Mouse (Mus musculus): ENCODE results near the gene Pmvk. TPM values are rescaled to one million over a fixed set of nuclear protein-coding genes. Genes with fewer than 3 reads are reported as not detected.
A peak's percentile ranks its signal among the peaks of the same experiment; 100 is the strongest.

The Pmvk gene
- polyA plus RNA-seq, 2 experiments = 32.1 to 32.2 TPM

GRCm38 (mm10) chr3:89492701-89493151 is 38.4 kb downstream of the Pmvk start:
- ATAC-seq (ENCODE audit: insufficient read depth) = no peak
- H3K4me1 ChIP-seq (replicated peaks; ENCODE audit: control insufficient read depth in 2 of 2, insufficient read depth in 2 of 2, low read length in 1 of 2) = peaks cover 0 to 7% of the 10 kb centered on the region in 2 experiments; a peak in 1 of 4 replicates
- no peak overlapping the region for H3K27ac ChIP-seq
- H3K4me3 ChIP-seq (ENCODE audit: insufficient read depth in 1 of 2, low read depth in 2 of 2, low read length in 2 of 2) = no peak overlapping the region
- H3K27me3 ChIP-seq (ENCODE audit: control insufficient read depth, insufficient read depth, low read length) = no peaks in the 10 kb centered on the region
- no peak overlapping the region for H3K4me2 ChIP-seq (ENCODE audit: low read depth)
- no peaks in the 10 kb centered on the region for H3K9me3 ChIP-seq (ENCODE audit: control insufficient read depth, low read length)
- 52% methylated on average over 8 of the region's 8 CpGs for WGBS (ENCODE audit: insufficient replicate concordance)
- no peaks in the 10 kb centered on the region for H3K36me3 ChIP-seq (replicated peaks; ENCODE audit: control insufficient read depth, insufficient read depth, low read depth)
- TF ChIP-seq CTCF (IDR thresholded peaks at IDR 0.05; ENCODE audit: low read depth) = no peak
- TF ChIP-seq EP300 (IDR thresholded peaks at IDR 0.05; ENCODE audit: low read depth) = no peak
- no peak for DNase-seq (ENCODE audit: low read depth in 3 of 3, low spot score in 3 of 3)
- no peak overlapping the region for H3K9ac ChIP-seq (replicated peaks)

DNA sequence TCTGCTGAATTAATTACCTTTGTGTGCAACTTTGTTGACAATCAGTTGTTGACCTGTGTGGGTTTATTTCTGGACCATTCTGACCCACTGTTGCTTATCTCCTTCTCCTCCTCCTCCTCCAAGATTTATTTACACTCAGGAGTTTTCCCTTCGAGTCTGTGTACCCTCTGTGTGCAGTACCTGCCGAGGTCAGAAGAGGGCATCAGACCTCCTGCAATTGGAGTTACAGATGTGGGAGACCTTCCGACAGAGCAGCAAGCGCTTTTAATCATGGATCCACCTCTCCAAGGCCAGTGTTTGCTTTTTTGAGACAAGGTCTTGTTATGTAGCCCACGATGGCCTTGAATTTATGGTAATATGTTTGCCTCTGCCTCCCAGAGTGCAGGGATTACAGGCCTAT is 40.3 kb downstream of the Pmvk start:
- DNase-seq (ENCODE audit: low read depth in 3 of 3, low spot score in 3 of 3) (no peak), ATAC-seq (ENCODE audit: insufficient read depth) (no peak)
- H3K9me3 ChIP-seq (ENCODE audit: control insufficient read depth, low read length) = no peaks in the 10 kb centered on the region
- no peak overlapping the region for H3K27ac ChIP-seq
- WGBS (ENCODE audit: insufficient replicate concordance) = 65% methylated on average over 5 of the region's 5 CpGs
- no peak overlapping the region for H3K4me2 ChIP-seq (ENCODE audit: low read depth)
- peaks cover 0 to 2% of the 10 kb centered on the region in 2 experiments; a peak in 1 of 4 replicates for H3K4me1 ChIP-seq (replicated peaks; ENCODE audit: control insufficient read depth in 2 of 2, insufficient read depth in 2 of 2, low read length in 1 of 2)
- H3K9ac ChIP-seq (replicated peaks) = no peak overlapping the region
- no peak overlapping the region for H3K4me3 ChIP-seq (ENCODE audit: insufficient read depth in 1 of 2, low read depth in 2 of 2, low read length in 2 of 2)
- H3K36me3 ChIP-seq (replicated peaks; ENCODE audit: control insufficient read depth, insufficient read depth, low read depth) = no peaks in the 10 kb centered on the region
- no peaks in the 10 kb centered on the region for H3K27me3 ChIP-seq (ENCODE audit: control insufficient read depth, insufficient read depth, low read length)
- TF ChIP-seq EP300 (IDR thresholded peaks at IDR 0.05; ENCODE audit: low read depth) (no peak), CTCF (IDR thresholded peaks at IDR 0.05; ENCODE audit: low read depth) (peak; percentile 29)

DNA sequence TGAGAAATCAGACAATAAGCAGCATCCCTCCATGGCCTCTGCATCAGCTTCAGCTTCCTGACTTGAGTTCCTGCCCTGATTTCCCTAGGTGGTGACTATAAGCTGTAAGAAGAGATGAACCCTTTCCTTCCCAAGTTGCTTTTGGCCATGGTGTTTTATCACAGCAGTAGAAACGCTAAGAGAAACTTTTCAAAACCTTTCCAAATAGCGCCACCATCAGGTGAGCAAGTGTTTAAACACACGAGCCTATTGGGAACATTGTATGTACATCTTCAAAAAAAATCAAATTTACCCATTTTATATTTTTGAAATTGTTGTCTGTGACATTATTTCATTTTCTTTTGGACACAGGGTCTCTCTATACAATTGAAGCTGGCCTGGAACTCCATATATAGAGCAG is 42.0 kb downstream of the Pmvk start:
- Histone ChIP-seq H3K27me3 (ENCODE audit: control insufficient read depth, insufficient read depth, low read length) (no peaks in the 10 kb centered on the region), H3K27ac (no peak overlapping the region), H3K4me3 (ENCODE audit: insufficient read depth in 1 of 2, low read depth in 2 of 2, low read length in 2 of 2) (no peak overlapping the region), H3K4me1 (replicated peaks; ENCODE audit: control insufficient read depth in 2 of 2, insufficient read depth in 2 of 2, low read length in 1 of 2) (no peaks in the 10 kb centered on the region), H3K4me2 (ENCODE audit: low read depth) (no peak overlapping the region), H3K36me3 (replicated peaks; ENCODE audit: control insufficient read depth, insufficient read depth, low read depth) (no peaks in the 10 kb centered on the region), H3K9ac (replicated peaks) (no peak overlapping the region), H3K9me3 (ENCODE audit: control insufficient read depth, low read length) (no peaks in the 10 kb centered on the region)
- WGBS (ENCODE audit: insufficient replicate concordance) = 52% methylated on average over 3 of the region's 3 CpGs
- no peak for ATAC-seq (ENCODE audit: insufficient read depth)
- TF ChIP-seq CTCF (IDR thresholded peaks at IDR 0.05; ENCODE audit: low read depth) = no peak
- TF ChIP-seq EP300 (IDR thresholded peaks at IDR 0.05; ENCODE audit: low read depth) = no peak
- no peak for DNase-seq (ENCODE audit: low read depth in 3 of 3, low spot score in 3 of 3)

DNA sequence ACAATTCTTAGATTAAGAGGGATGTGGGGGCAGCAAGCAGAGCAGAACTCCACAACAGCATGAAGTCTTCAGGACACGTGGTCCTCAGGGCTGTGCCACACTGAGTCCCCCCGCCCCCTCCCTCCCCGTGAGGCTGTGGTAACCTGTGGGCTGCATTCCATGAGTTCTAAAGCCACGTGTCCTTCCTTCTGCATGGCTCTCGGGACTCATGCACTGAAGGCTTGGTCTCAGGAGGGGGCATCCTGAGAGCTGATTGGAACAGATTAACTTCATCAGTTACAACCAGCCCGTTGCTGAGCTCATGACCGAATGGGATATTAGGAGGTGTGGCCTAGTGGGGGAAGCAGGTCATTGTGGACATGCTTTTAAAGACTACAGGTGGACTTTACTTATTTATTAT is 45.4 kb downstream of the Pmvk start:
- H3K36me3 ChIP-seq (replicated peaks; ENCODE audit: control insufficient read depth, insufficient read depth, low read depth) = no peaks in the 10 kb centered on the region
- H3K4me3 ChIP-seq (ENCODE audit: insufficient read depth in 1 of 2, low read depth in 2 of 2, low read length in 2 of 2) = no peak overlapping the region
- H3K9ac ChIP-seq (replicated peaks) = no peak overlapping the region
- no peak overlapping the region for H3K27ac ChIP-seq
- ATAC-seq (ENCODE audit: insufficient read depth) = no peak
- no peak overlapping the region for H3K4me2 ChIP-seq (ENCODE audit: low read depth)
- H3K9me3 ChIP-seq (ENCODE audit: control insufficient read depth, low read length) = no peaks in the 10 kb centered on the region
- no peak for TF ChIP-seq CTCF (IDR thresholded peaks at IDR 0.05; ENCODE audit: low read depth)
- no peak for TF ChIP-seq EP300 (IDR thresholded peaks at IDR 0.05; ENCODE audit: low read depth)
- no peaks in the 10 kb centered on the region for H3K4me1 ChIP-seq (replicated peaks; ENCODE audit: control insufficient read depth in 2 of 2, insufficient read depth in 2 of 2, low read length in 1 of 2)
- no peak for DNase-seq (ENCODE audit: low read depth in 3 of 3, low spot score in 3 of 3)
- 37% methylated on average over 7 of the region's 7 CpGs for WGBS (ENCODE audit: insufficient replicate concordance)
- H3K27me3 ChIP-seq (ENCODE audit: control insufficient read depth, insufficient read depth, low read length) = no peaks in the 10 kb centered on the region

DNA sequence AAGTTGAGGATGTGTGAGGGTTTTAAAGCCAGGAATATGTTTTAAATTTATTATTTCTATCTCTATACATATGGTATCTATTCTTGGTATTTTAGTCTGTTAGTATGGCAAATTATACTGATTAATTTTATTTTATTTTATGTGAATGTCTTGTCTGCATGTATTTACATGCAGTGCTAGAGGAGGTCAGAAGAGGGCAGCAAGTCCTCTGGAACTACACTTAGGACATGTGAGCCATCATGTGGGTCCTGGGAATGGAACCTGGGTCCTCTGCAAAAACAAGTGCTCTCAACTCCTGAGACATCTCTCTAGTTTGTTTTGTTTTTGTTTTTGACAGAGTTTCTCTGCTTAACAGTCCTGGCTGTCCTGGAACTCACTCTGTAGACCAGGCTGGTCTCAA is 47.1 kb downstream of the Pmvk start:
- no peak for DNase-seq (ENCODE audit: low read depth in 3 of 3, low spot score in 3 of 3)
- Histone ChIP-seq H3K4me3 (ENCODE audit: insufficient read depth in 1 of 2, low read depth in 2 of 2, low read length in 2 of 2) (no peak overlapping the region), H3K27ac (no peak overlapping the region), H3K4me2 (ENCODE audit: low read depth) (no peak overlapping the region), H3K36me3 (replicated peaks; ENCODE audit: control insufficient read depth, insufficient read depth, low read depth) (no peaks in the 10 kb centered on the region), H3K27me3 (ENCODE audit: control insufficient read depth, insufficient read depth, low read length) (no peaks in the 10 kb centered on the region), H3K9ac (replicated peaks) (no peak overlapping the region), H3K9me3 (ENCODE audit: control insufficient read depth, low read length) (no peaks in the 10 kb centered on the region), H3K4me1 (replicated peaks; ENCODE audit: control insufficient read depth in 2 of 2, insufficient read depth in 2 of 2, low read length in 1 of 2) (no peaks in the 10 kb centered on the region)
- TF ChIP-seq CTCF (IDR thresholded peaks at IDR 0.05; ENCODE audit: low read depth) (peak; percentile 26; the same call in 1 of the 2 replicates), EP300 (IDR thresholded peaks at IDR 0.05; ENCODE audit: low read depth) (no peak)
- no peak for ATAC-seq (ENCODE audit: insufficient read depth)
